Mouse (Mus musculus): Measurements from ENCODE around the gene Tef. TPM values are rescaled to one million over a fixed set of nuclear protein-coding genes. Genes with fewer than 3 reads are reported as not detected.

The Tef gene
- polyA plus RNA-seq (2015; fragmentation: Nextera tagmentation; extraction: Ambion mirVana) = 22.3 and 22.4 TPM in 2 replicates

DNA sequence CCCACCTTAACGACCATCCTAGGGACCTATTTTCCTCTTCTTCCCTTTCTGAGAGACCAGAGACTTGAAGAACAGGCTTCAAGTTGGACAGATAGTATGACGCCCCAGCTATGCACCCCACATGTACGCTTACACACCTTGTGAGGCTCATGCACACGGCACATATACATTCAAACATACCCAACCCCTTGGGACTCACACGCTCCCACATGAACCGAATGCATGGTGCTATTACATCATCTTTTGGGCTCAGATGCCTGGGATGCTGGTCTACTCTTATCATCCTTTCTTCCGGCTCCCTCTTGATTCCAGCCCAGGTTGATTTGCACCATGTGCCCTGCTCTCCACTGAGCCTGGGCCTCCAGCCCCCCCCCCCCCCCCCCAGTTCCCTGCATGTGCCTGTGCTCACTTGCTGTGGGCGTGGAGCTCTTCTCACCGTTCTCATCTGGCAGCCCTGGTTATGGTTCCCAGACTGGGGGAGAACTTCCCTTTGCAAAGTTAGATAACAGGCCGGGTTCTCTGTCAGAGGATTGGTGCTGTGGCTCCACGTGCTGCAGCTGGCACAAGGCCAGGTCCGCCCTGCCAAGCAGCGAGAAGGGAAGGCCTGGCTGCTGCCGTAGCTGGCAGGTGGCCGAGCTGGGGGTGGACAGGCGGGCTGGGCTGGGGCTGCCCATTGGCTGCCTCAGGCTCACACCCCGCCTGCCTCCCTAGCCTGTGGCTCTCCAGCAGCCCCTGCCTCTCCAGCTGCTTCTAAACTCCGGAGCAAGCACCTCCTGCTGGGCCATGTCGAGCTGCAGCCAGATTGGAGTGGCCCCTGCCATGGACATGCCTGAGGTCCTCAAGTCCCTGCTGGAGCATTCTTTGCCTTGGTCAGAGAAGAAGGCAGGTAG, at the start of gene Tef:
TSS of gene Tef (plus strand) at position 421 of the 890 bp plus-strand sequence.
- H3K36me3 ChIP-seq = peaks cover 9% of the 10 kb centered on the region; the same call in 1 of the 2 replicates
- 27% methylated on average over 19 of the region's 19 CpGs for WGBS
- peak within 1 kb of the TSS; percentile 52 for H3K27ac ChIP-seq

GRCm38 (mm10) chr15:81753669-81754068, 48.6 kb upstream of the Tef start:
- H3K4me2 ChIP-seq = no peak overlapping the region
- peaks cover 13% of the 10 kb centered on the region for H3K4me1 ChIP-seq (replicated peaks)
- WGBS = 93% methylated on average over 9 of the region's 9 CpGs
- H3K27ac ChIP-seq = no peak overlapping the region
- H3K4me3 ChIP-seq = no peak overlapping the region
- H3K27me3 ChIP-seq = no peaks in the 10 kb centered on the region
- no peaks in the 10 kb centered on the region for H3K9me3 ChIP-seq
- H3K9ac ChIP-seq = no peak overlapping the region
- H3K36me3 ChIP-seq = peaks cover 20% of the 10 kb centered on the region
- no peak for ATAC-seq (ENCODE audit: low FRiP score)

More for the DNA sequence above, at the start of gene Tef:
- peak; percentile 96 for ATAC-seq (ENCODE audit: low FRiP score)
- peak within 1 kb of the TSS; percentile 53 for H3K9ac ChIP-seq
- H3K4me1 ChIP-seq (replicated peaks) = peaks cover 39% of the 10 kb centered on the region
- no peaks in the 10 kb centered on the region for H3K9me3 ChIP-seq
- H3K27me3 ChIP-seq = no peaks in the 10 kb centered on the region
- H3K4me3 ChIP-seq = peak within 1 kb of the TSS; percentile 19
- peak within 1 kb of the TSS; percentile 53 for H3K4me2 ChIP-seq

GRCm38 (mm10) chr15:81758701-81759100, 43.5 kb upstream of the Tef start:
- 93% methylated on average over 5 of the region's 5 CpGs for WGBS
- Histone ChIP-seq H3K9ac (no peak overlapping the region), H3K27me3 (no peaks in the 10 kb centered on the region), H3K4me2 (no peak overlapping the region), H3K4me1 (replicated peaks) (peaks cover 6% of the 10 kb centered on the region), H3K4me3 (no peak overlapping the region), H3K27ac (0 out of 2 replicates have a peak overlapping the region, but pooled peaks have one; percentile 5), H3K9me3 (no peaks in the 10 kb centered on the region), H3K36me3 (peaks cover 17% of the 10 kb centered on the region)
- ATAC-seq (ENCODE audit: low FRiP score) = no peak

GRCm38 (mm10) chr15:81759542-81759941, 42.7 kb upstream of the Tef start:
- Histone ChIP-seq H3K4me1 (replicated peaks) (peaks cover 6% of the 10 kb centered on the region), H3K9me3 (no peaks in the 10 kb centered on the region), H3K36me3 (peaks cover 17% of the 10 kb centered on the region), H3K27ac (no peak overlapping the region), H3K4me2 (no peak overlapping the region), H3K4me3 (no peak overlapping the region), H3K9ac (no peak overlapping the region), H3K27me3 (no peaks in the 10 kb centered on the region)
- WGBS = 95% methylated on average over 3 of the region's 3 CpGs
- ATAC-seq (ENCODE audit: low FRiP score) = no peak

DNA sequence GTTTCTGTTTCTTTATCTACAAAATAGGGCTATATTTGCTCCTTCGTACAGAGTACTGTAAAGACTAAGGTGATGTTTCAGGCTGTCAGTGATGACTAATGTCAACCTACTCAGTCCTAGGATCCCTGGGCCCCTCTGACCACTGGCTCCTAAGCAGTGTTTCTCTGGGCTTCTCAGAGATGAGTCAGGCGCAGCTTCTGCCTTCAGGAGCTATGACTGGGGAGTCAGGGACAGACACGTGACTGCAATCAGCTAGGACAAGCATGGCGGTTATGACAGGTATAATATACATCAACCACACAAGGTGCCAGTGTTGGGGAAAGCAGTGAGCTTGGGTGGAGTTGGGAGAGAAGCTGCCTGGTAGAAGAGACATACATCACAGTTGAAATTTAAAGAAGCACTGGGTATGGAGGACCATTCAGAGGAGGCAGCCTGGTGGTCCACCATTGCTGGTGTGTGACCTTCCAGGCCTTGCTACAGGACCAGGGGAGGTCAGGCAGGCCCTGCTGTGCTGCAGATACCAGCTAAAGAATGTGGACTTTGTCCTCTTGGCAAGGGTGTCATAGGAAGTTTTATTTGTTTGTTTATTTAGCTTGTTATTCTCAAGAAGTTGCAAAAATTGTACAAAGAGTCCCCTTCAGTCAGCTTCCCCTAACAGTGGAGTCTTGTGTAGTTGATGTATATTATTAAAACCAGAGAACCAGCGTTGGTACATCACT, 41.7 kb upstream of the Tef start:
- Histone ChIP-seq H3K9me3 (no peaks in the 10 kb centered on the region), H3K27ac (no peak overlapping the region), H3K4me3 (no peak overlapping the region), H3K27me3 (no peaks in the 10 kb centered on the region), H3K4me2 (no peak overlapping the region), H3K9ac (no peak overlapping the region), H3K4me1 (replicated peaks) (peaks cover 6% of the 10 kb centered on the region), H3K36me3 (peaks cover 11% of the 10 kb centered on the region)
- 94% methylated on average over 5 of the region's 5 CpGs for WGBS
- no peak for ATAC-seq (ENCODE audit: low FRiP score)

GRCm38 (mm10) chr15:81761381-81761780, 40.8 kb upstream of the Tef start:
- WGBS = 91% methylated on average over 7 of the region's 7 CpGs
- Histone ChIP-seq H3K9me3 (no peaks in the 10 kb centered on the region), H3K27me3 (no peaks in the 10 kb centered on the region), H3K4me1 (replicated peaks) (peaks cover 6% of the 10 kb centered on the region), H3K4me2 (no peak overlapping the region), H3K36me3 (peaks cover 7% of the 10 kb centered on the region; the same call in 1 of the 2 replicates), H3K9ac (no peak overlapping the region), H3K27ac (no peak overlapping the region), H3K4me3 (no peak overlapping the region)
- ATAC-seq (ENCODE audit: low FRiP score) = no peak

DNA sequence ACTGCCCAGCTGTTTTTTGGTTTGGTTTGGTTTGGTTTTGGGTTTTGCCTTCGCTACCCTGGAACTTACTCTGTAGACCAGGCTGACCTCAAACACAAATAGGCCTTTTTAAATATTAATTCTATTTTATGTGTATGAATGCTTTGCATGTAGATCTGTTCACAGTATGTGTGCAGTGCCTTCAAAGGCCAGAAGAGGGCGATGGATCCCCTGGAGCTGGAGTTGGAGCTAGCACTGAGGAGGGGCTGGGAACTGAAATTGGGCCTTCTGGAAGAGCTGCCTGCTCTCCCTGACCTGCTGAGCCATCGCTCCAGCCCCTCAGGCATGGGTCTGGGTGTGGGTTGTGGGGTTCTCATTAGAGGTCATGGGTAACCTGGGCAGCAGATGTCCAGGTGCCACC, 40.3 kb upstream of the Tef start:
- H3K27ac ChIP-seq = no peak overlapping the region
- WGBS = 86% methylated on average over 3 of the region's 3 CpGs
- no peak overlapping the region for H3K4me2 ChIP-seq
- H3K27me3 ChIP-seq = no peaks in the 10 kb centered on the region
- peaks cover 6% of the 10 kb centered on the region for H3K4me1 ChIP-seq (replicated peaks)
- H3K9me3 ChIP-seq = no peaks in the 10 kb centered on the region
- H3K4me3 ChIP-seq = no peak overlapping the region
- no peak for ATAC-seq (ENCODE audit: low FRiP score)
- H3K36me3 ChIP-seq = peaks cover 7% of the 10 kb centered on the region; the same call in 1 of the 2 replicates
- H3K9ac ChIP-seq = no peak overlapping the region

DNA sequence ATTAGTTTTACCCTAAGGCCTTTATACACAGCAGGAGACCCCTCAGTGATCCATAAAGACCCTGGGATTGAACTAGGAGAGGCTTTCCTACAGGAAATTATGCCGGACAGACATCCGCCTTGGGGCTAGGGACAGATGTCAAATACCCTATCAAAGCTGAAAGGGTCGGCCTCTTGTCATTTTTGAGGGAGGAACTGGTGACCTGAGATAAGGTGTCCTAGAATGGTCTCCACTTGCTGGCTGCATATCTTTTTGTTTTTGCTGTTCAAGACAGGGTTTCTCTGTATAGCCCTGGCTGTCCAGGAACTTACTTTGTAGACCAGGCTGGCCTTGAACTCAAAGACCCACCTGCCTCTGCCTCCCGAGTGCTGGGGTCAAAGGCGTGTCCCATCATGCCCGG, 37.6 kb upstream of the Tef start:
- Histone ChIP-seq H3K9me3 (no peaks in the 10 kb centered on the region), H3K27me3 (no peaks in the 10 kb centered on the region), H3K27ac (no peak overlapping the region), H3K4me3 (no peak overlapping the region), H3K4me2 (no peak overlapping the region), H3K9ac (no peak overlapping the region), H3K36me3 (peaks cover 24% of the 10 kb centered on the region), H3K4me1 (replicated peaks) (no peaks in the 10 kb centered on the region; the same call in none of the 2 replicates)
- WGBS = 92% methylated on average over 6 of the region's 6 CpGs
- no peak for ATAC-seq (ENCODE audit: low FRiP score)

DNA sequence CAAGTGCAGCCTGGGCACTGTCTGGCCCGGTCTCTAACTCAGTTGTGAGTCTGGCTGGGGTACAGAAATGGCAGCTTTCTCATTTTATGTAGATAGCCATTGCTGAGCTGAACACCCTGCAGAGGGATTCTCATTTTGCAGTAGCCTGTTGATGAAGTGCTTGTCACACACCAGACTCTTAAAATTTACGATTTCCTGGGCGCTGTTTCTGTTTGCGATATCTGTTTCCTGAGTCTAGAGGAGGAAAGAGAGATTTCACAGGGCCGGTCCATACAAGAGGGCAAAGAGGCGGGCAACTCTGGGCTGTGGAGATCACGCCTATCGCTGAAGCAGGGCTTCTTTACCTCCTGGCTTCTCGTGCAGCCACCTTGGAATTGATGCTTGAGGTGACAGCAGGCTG, 36.6 kb upstream of the Tef start:
- H3K4me1 ChIP-seq (replicated peaks) = no peaks in the 10 kb centered on the region; the same call in none of the 2 replicates
- H3K9ac ChIP-seq = no peak overlapping the region
- no peak for ATAC-seq (ENCODE audit: low FRiP score)
- WGBS = 91% methylated on average over 9 of the region's 9 CpGs
- no peak overlapping the region for H3K4me2 ChIP-seq
- H3K27me3 ChIP-seq = no peaks in the 10 kb centered on the region
- no peaks in the 10 kb centered on the region for H3K9me3 ChIP-seq
- no peak overlapping the region for H3K4me3 ChIP-seq
- no peak overlapping the region for H3K27ac ChIP-seq
- peaks cover 34% of the 10 kb centered on the region for H3K36me3 ChIP-seq

GRCm38 (mm10) chr15:81766439-81766838, 35.8 kb upstream of the Tef start:
- WGBS = 94% methylated on average over 5 of the region's 5 CpGs
- no peak for ATAC-seq (ENCODE audit: low FRiP score)

GRCm38 (mm10) chr15:81769037-81769436, 33.2 kb upstream of the Tef start:
- H3K4me2 ChIP-seq = no peak overlapping the region

More at GRCm38 (mm10) chr15:81766439-81766838, 35.8 kb upstream of the Tef start:
- H3K4me2 ChIP-seq = no peak overlapping the region
- no peaks in the 10 kb centered on the region for H3K27me3 ChIP-seq
- no peak overlapping the region for H3K27ac ChIP-seq
- H3K36me3 ChIP-seq = peaks cover 35% of the 10 kb centered on the region
- no peaks in the 10 kb centered on the region; the same call in none of the 2 replicates for H3K4me1 ChIP-seq (replicated peaks)
- no peak overlapping the region for H3K9ac ChIP-seq
- no peaks in the 10 kb centered on the region for H3K9me3 ChIP-seq
- H3K4me3 ChIP-seq = no peak overlapping the region

GRCm38 (mm10) chr15:81772431-81773120, 29.6 kb upstream of the Tef start:
- 88% methylated on average over 20 of the region's 20 CpGs for WGBS
- H3K36me3 ChIP-seq = peaks cover 92% of the 10 kb centered on the region
- no peak for ATAC-seq (ENCODE audit: low FRiP score)

More at GRCm38 (mm10) chr15:81769037-81769436, 33.2 kb upstream of the Tef start:
- Histone ChIP-seq H3K9ac (no peak overlapping the region), H3K9me3 (no peaks in the 10 kb centered on the region), H3K4me1 (replicated peaks) (no peaks in the 10 kb centered on the region; the same call in 1 of the 2 replicates), H3K27me3 (no peaks in the 10 kb centered on the region), H3K27ac (no peak overlapping the region), H3K4me3 (no peak overlapping the region), H3K36me3 (peaks cover 57% of the 10 kb centered on the region)
- WGBS = 59% methylated on average over 13 of the region's 13 CpGs
- no peak for ATAC-seq (ENCODE audit: low FRiP score)

More at GRCm38 (mm10) chr15:81772431-81773120, 29.6 kb upstream of the Tef start:
- Histone ChIP-seq H3K4me2 (no peak overlapping the region), H3K27me3 (no peaks in the 10 kb centered on the region), H3K4me3 (no peak overlapping the region), H3K4me1 (replicated peaks) (no peaks in the 10 kb centered on the region), H3K9me3 (no peaks in the 10 kb centered on the region), H3K9ac (no peak overlapping the region), H3K27ac (no peak overlapping the region)

Measured in hindbrain, embryonic 13.5 days (tissue).